ENCODE assay signal across 24 mouse cellular contexts in the genomic region with DNA sequence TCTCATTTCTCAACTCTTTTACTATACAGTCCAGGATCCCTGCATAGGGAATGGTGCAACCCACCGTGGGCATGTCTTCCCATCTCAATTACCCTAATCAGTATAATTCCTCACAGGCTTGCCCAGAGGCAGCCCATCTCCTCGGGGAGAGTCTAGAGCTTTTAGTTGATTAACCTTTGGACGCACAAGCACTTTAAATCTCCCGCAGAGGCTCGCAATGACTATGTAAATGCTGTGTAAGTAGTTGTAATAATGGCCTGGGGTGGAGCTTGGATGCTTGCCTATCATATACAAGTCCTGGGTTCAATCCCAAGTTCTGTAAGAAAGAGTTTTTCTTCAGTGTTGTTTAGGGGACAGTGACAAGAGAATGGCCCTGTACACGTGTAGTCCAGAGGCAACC. TPM values are rescaled to one million over a fixed set of nuclear protein-coding genes. Genes with fewer than 3 reads are reported as not detected.
"Had no signal": no experiment of that assay in that cellular context is flagged by ENCODE, and none has a peak within 500 bp of the region (broad histone marks: within the 10 kb centered on the region; RNA-seq: fewer than 3 reads in every experiment).

No protein-coding gene starts in this region.

- H3K9me3 ChIP-seq: neural tube, embryonic 13.5 days; neural tube, embryonic 15.5 days; stomach, embryonic 15.5 days had no signal

- H3K27ac ChIP-seq: neural tube, embryonic 13.5 days; neural tube, embryonic 15.5 days; stomach, embryonic 15.5 days; stomach, postnatal 0 days had no signal

- DNase-seq: retina, postnatal 1 day; right cerebral cortex, adult 18-20 months; right cerebral cortex, postnatal 14 days; right cerebral cortex, postnatal 25 days; right cerebral cortex, postnatal 4 days; spleen, adult 18-20 months; thymus, adult 18-20 months; thymus, adult 2 months; thymus, postnatal 14 days; thymus, postnatal 25 days; thymus, postnatal 36 days; thymus, postnatal 4 days had no signal

- H3K4me1 ChIP-seq: neural tube, embryonic 13.5 days; neural tube, embryonic 15.5 days; stomach, embryonic 15.5 days had no signal

- H3K36me3 ChIP-seq: neural tube, embryonic 13.5 days; neural tube, embryonic 15.5 days; stomach, embryonic 15.5 days had no signal

- H3K4me2 ChIP-seq: neural tube, embryonic 13.5 days; neural tube, embryonic 15.5 days; stomach, embryonic 15.5 days had no signal

- H3K9ac ChIP-seq: neural tube, embryonic 13.5 days; neural tube, embryonic 15.5 days; stomach, embryonic 15.5 days had no signal

- H3K4me3 ChIP-seq: neural tube, embryonic 13.5 days; neural tube, embryonic 15.5 days; stomach, embryonic 15.5 days had no signal

- H3K27me3 ChIP-seq: neural tube, embryonic 13.5 days; neural tube, embryonic 15.5 days; stomach, embryonic 15.5 days had no signal

RNA-seq across cellular contexts. Expression of gene Dmrt1, which starts 18.7 kb away (rescaled TPM):
- total RNA-seq: neutrophil, adult 5-6 weeks had no signal
- polyA plus RNA-seq: neural tube, embryonic 14.5 days; neural tube, embryonic 15.5 days; small intestine, adult 2 months; spleen, adult 2 months; stomach, embryonic 14.5 days; stomach, embryonic 15.5 days; stomach, embryonic 16.5 days; stomach, postnatal 0 days; thymus, adult 2 months; thymus, postnatal 0 days; urinary bladder, adult 2 months had no signal
